Mouse (Mus musculus) retina, postnatal 7 days (tissue): ENCODE results near the gene Psme4.
"Not testable (repeated sequence)": the region's sequence is repeated elsewhere in the genome, so short reads cannot be mapped to it uniquely, and the experiment has no call there.

Experiments
- DNase-seq: peaks from one replicate; pipeline ENCODE4 v3.0.0-alpha.2; 2012; ENCODE audit warnings: low read depth, low spot score

The Psme4 gene

DNA sequence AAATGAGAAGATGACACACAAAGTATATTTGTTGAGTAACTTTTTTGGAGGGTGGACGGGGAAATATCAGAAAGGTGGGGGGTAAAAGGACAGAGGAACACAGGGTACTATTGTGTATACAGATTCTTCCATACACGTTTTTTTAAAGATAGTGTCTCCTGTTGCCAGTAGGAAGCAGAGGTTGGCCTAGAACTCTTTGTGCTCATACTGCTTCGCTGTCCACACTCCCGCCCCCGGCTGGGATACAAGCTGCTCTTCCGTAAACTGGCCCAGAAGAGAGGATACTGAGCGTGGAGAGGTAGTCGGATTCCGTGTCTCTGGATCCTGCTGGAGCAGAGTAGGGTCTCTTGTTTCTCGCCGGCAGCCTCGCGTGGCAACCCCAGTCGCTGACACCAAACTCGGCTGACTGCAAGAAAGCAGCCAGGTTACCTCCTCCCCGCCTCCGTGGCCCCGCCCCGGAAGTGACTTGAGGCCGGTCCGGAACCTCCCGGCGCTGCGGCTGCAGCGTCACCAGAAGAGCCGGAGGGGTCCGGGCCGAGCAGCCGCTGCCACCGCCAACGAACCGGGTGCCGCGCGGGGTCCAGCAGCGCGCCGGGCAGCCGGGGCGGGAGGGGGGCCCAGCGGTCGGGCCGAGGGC, at the start of gene Psme4:
Psme4 (plus strand) TSS at position 460 of the 637 bp plus-strand sequence.
- DNase-seq: peak; percentile 87

DNA sequence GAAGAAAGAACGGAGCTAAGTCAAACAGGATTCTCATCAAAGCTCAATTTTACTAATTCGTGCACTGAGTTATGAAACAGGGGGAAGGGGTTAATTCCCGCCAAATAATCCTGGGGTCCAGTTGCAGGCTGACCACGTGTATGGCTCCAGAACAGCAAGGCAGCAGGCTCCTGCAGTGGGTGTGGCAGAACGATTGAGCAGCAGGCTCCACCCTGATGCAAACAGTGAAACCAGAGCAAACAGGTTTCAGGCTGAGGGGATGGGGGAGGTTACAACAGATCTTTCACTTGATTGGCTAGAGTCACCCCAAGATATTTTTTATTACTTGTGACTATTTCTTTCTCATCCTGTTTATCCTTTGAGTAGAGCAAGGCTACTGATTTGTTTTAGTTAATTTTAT, 48.1 kb upstream of the Psme4 start:
- DNase-seq: no peak

GRCm38 (mm10) chr11:30730721-30731120, 40.8 kb upstream of the Psme4 start:
- DNase-seq: no peak

DNA sequence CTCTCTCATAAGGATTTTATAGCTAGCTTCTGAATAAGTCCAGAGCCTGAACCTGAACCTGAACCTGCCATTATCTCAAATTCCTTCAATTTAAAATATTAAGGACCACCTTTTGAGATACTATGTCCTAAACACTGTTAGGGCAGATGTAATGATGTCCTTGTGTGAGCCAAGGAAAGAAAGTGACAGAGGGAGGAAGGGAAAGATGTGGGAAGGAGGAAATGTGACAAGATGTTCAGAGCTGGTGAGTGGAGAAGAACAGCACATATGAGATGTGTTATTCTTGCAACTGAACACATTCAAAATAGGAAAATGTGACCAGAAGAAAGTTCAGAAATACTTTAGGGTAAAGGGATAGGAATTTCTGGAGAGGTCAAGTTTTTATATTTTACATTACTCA, 38.1 kb upstream of the Psme4 start:
- DNase-seq: no peak

GRCm38 (mm10) chr11:30743991-30744390, 27.5 kb upstream of the Psme4 start:
- no peak for DNase-seq

GRCm38 (mm10) chr11:30748938-30749337, 22.6 kb upstream of the Psme4 start:
- DNase-seq: no peak

DNA sequence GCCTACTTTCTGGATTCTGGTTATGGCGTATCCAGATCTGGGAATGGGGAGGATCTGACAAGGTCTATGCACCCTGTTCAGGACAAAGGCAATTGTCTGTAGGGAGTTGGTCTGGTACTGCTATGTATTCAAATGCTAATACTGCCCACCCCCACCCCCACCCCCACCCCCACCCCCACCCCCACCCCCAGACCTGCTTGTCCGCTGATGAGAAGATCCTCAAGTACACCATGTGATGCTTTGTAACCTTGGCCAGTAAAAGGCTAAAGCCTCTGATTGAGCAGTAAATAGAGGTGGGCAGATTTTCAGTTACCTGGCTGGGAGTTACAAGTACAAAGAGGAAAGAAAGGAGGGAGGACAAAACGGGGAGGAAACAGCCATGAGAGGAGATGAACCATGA, 21.9 kb upstream of the Psme4 start:
- DNase-seq: no peak

DNA sequence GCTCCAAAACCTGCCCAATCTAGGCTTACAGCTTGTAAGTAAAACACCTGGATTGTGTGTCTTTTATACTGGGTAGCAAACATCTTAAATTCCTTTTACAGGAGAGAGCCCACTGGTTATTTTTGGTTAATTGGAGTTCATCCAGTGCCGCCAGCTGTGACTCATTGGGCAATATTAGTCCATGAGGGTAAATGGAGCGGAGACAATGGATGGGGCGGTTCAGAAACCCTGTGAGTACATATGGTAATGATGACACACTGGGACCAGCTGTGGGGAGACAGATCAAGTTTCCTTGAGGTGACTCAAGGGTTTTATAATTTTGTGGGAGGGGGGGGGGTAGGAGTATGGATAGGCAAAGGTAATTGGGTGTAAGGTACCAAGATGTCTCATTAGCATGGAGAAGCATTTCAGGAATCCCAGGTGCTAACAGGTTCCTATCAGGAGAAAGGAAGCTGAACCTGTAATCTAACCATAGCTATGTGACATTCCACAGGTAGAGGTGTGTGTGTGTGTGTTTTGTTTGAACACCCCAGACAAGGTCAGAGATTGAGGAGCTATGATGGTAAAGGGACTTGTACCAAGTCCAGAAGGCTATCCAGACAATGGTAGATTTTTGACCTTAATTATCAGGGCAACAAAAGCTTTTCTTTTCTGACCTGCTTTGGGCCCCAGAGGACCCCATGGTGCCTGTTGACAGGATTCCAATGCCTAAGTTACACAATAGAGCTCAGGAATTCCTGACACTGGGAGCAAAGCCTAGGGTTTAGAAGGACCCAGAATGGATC, 21.3 kb upstream of the Psme4 start:
- no peak for DNase-seq

DNA sequence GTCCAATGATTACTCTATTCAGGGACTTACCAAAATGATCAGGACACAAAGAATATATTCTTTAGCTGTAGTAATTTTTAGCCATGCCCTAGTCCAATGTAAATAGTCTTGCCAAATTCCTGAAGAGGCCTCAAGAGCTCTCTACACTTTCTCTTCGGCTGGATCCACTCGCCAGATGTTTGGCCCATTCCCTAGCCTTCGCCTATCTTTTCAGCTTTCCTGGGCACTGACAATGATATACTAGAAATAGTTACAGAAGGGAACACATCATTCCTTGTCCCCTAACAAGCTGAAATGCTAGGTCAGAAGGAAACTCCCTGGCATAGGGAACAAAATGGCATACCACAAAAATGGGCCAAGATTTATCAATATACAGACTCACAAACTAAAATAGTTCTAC, 18.6 kb upstream of the Psme4 start:
- no peak for DNase-seq

DNA sequence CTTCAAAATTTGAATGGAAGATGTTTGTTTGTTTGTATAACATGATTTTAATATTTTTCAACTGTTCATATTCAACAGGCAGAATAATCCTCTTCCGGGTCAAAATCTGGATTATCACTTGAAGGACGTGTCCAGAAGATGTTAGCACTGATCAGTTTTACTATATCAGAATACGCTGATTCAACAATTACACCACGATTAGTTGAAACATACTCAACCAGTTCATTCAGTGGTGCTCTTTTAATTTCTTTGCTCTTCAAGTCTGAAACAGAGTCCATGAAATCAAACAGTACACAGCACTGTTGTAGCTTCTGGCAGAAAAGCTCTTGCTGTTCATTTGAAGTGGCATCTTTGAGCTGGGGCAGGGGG, 17.1 kb upstream of the Psme4 start:
- DNase-seq: not testable (repeated sequence)

DNA sequence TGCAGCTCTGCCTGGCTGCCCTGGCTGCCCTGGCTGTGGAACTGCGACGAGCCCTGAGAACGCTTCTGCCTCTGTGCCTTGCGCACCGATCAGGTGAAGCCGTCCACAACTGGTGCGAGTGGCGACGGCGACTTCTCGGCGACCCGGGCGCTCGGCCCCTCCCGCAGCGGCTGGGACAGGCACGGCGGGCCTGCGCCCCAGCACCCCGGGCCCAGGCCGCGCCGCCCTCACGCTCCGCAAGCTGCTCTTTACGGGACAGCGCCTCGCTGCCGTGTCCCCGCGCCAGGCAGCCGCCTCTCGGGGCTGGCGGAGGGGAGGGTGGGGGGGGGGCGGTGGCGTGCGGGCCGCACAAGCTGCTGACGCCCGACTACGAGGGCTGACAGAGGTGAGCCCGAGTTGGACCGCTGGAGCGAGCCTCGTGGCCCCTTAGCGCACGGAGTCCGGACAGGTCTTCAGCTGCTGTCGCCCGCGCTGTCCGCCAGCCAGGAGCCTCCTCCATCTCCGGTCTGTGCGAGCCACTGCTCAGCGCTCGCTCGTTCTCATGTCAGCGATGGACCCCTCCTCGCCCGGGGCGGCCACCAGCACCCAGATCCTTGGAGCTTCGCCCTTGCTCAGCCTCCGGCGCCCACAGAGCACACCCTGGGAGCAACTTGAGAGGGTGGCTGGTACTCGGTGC, 16.5 kb upstream of the Psme4 start:
- DNase-seq: peak; percentile 21

GRCm38 (mm10) chr11:30761381-30761780, 10.1 kb upstream of the Psme4 start:
- no peak for DNase-seq

DNA sequence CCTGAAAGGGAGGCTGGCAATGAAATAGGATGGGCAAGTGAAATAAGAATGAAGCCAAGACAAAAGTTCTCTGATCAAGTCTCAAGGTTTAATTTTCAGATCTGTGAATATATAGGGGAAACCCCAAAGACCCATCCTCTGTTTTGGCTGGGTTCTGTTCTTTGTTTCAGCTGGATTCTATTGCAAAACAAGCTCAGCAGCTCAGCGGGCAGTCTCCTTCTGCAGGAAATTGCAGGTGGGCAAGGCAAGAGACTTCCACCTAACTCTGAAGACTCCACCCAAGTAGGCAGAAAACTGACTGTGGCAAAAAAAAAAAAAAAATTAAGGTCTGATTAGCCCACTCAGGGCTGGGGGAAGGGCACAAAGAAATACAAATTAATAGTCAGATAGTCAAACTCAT, 9.6 kb upstream of the Psme4 start:
- no peak for DNase-seq

- no peak for DNase-seq
Observed at GRCm38 (mm10) chr11:30765076-30765475, 6.5 kb upstream of the Psme4 start.

DNA sequence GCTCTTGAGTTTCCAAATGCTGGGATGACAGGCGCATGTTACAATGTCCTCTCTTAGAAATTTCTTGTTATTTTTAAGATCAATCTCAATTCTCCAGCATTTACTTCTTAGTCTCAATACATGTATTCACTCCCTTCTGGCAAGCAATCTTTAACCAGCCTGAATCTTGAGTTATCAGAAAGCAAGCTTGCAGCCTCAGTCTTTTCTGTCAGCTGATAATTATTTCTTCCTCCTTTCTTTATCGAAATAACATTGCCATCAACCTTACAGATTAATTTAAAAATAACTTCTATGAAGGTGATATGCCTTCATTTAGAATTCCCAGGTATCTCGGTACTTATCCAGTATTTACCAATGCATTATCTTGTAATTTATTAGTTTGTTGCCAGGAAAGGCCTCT, 709 bp upstream of the Psme4 start:
- DNase-seq: no peak

GRCm38 (mm10) chr11:30771904-30772581, 517 bp downstream of the Psme4 start:
- peak; percentile 28 for DNase-seq

DNA sequence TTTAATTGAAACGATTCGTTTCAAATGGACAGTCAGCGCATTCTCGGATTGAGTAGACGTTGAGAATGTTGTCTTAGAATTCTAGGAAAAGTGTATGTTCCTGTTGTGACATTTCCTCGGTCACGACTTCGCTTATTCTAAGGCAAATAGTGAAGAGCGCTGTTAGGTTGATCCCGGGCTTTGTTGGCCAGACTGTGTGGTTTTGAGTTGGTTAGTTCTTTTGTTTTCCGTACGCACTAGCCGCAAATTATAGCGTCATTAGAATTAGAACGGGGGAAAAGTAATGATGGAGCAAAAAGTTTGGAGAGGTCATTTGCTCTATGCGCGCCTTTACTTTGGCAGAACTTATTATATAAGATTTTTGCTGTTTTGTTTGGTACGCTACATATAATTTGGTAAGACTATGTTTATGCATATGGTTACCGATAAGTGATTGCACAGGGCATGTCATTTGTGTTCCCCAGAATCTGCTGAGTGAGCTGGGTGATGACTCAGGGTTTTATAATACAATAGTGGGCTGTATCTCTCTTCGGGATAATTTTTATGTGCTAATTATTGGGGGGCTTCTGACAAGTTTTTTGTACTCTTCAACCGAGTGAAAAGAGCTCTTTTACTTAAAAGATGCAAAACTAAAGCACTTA, 1.4 kb downstream of the Psme4 start:
- no peak for DNase-seq

DNA sequence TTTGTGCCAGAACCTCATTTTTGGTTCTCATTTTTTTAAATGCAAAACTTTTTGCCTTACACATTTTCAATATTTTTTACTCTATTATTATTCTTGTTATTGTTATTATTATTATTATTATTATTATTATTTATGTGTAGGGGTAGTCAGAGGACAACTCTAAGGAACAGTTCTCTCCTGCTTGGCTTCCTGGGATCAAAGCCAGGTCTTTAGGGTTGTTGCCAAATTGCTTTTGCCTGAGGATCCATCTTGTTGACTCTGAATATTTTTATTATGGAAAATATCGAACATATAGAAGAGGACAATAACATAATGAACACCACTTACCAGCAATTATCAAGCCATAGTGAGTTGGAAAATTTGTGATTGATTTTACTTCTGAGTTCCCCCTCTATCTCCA, 3.1 kb downstream of the Psme4 start:
- no peak for DNase-seq

- no peak for DNase-seq
Observed at GRCm38 (mm10) chr11:30777498-30777897, 6.0 kb downstream of the Psme4 start.

- DNase-seq: no peak
Observed at GRCm38 (mm10) chr11:30780893-30781292, 9.4 kb downstream of the Psme4 start.

DNA sequence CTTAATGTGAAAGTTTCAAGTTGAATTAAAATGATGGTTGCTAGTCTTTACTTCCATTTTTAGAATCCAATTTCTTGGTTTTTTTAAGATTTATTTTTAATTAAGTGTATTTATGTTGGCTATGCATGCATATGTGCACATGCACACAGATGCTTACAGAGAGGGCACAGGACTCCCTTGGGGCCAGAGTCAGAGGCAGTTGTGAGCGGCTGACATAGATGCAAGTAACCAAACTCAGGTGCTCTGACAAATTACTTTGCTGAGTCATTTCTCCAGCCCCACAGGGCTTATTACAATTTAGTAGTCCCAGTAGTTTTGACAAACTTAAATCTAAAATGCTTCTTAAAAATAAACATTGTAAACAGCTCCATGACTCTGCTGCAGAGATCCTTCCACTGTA, 10.1 kb downstream of the Psme4 start:
- DNase-seq: no peak

- no peak for DNase-seq
Observed at GRCm38 (mm10) chr11:30785497-30785896, 14.0 kb downstream of the Psme4 start.
